Mouse (Mus musculus) gastrocnemius, adult 8-10 months (tissue): Measurements from ENCODE around the gene Coasy. TPM values are rescaled to one million over a fixed set of nuclear protein-coding genes. Genes with fewer than 3 reads are reported as not detected.

Experiments used
- DNase-seq, 2 experiments: peaks; one replicate each; pipeline ENCODE4 v3.0.0; 2022; ENCODE audit warnings: low spot score in 2 of 2
- total RNA-seq, 4 experiments: library from RNA; stranded (reverse); gene quantifications; 2 replicates each; pipeline ENCODE4 v1.2.4; 2022

Coasy gene
- 10 to 100 TPM in 1 of 4 experiments, 1 to 10 TPM in 3; 7.2 to 11.0 (median 8.5) TPM for total RNA-seq

DNA sequence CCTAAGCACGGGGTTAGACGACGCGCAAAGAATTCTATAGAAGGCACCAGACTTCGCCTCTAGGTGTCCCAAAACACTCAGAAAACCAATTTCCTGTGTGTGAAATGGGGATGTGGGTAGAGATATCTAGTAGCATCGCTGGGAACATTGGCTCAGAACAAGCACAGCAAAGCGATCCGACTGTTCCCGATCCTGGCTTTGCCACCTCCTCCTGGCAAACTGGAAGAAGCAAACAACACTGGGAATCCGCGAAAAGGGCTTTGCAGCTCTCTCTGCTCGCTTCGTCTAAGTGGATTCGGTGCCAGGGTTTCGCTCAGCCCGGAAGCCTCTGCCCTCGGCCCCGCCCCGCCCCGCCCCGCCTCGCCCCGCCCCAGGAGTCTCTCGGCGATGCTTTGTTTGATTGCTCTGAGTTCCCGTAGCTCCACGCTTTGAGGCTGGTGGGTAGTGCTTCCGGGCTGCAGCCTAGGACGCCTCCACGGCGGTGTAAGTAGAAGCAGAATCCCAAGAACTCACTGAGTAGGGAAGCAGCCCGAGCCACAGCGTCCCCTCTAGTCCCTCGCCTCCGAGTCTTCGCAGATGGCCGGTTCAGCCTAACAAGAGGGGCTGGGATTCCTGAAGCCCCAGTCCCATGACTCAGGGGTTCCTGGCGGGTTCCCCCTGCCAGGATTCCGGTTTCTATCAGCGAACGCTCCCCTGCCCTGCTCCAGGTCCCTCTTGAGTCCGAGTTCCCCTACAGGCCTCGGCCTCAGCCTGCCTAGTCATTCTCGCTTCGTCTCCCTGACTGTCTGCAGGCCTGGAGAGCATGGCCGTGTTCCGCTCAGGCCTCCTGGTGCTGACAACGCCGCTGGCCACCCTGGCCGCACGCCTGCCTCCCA is at the start of gene Coasy:
Coasy (plus strand) TSS at position 358 of the 875 bp plus-strand sequence.
- peak; percentile 59 to 72 for DNase-seq

DNA sequence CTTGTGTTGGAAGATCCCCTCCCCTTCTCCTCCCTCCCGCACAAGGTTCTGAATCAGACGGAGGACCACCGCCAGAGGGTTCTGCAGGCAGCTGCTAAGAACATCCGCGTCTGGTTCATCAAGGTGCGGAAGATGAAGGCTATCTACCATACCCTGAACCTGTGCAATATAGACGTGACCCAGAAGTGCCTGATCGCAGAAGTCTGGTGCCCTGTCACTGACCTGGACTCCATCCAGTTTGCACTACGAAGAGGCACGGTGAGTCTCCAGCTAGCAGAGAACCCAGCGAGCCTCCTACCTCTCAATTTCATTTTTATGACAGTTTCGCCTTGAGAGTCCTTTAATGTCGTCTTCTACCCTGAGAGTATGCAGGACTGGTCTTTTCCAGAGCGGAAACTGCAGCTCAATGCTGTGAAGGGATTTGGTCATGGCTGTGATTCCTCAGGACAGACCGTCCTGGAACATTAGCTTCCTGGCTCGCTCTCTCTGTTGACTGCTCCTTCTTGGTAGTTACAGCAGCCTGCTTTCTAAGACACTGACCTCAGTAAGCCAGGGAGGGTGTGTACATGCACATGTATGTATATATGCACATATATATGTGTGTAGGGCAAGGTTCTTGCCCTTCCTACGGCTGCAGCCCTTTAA is 48.4 kb upstream of the Coasy start:
- no peak for DNase-seq

DNA sequence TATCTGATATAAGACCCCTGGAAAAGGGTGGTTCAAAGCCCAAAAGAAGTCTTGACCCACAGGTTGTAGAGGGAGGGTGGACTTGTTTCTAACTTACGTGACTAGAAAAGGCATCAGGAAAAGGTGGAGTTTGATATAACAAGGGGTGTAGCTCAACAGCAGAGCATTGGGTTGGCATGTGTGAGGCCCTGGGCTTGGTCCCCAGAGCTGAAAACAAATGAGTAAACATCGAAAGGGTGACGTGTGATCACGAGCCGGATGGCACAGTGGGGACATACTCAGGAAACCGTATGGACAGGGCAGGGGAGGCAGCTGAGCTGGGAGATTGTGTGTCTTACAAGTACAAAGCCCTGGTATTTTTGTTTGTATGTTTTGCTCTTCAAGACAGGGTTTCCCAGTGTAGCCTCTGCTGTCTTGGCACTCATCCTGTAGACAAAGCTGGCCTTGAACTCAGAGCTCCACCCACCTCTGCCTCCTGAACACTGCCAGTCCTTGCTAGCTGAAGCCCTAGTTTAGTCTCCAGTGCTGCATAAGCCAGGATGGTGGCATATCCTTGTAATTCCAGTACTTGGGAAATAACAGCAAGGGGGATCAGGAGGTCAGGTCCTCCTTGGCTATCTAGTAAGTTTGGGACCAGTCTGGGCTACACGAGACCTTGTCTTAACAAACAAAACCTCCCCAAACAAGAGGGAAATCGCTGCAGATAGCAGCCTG is 47.6 kb upstream of the Coasy start:
- no peak for DNase-seq

DNA sequence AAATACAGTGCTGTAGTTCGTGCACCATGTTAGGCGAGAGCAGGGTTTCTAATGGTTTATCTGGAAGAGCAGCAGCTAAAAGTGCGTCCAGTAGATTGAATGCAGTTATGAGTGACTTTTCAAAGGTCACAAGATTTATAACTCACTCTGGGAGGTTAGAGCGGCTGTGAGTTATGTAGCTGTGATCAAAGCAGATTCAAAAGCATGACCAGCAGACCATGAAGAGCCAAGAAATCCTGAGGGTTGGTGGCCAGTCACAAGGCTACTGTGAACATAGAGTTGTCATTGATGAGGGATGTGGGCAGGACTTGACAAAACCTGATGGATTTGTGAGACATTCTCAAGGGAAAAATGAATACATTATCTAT is 47.1 kb upstream of the Coasy start:
- no peak for DNase-seq

DNA sequence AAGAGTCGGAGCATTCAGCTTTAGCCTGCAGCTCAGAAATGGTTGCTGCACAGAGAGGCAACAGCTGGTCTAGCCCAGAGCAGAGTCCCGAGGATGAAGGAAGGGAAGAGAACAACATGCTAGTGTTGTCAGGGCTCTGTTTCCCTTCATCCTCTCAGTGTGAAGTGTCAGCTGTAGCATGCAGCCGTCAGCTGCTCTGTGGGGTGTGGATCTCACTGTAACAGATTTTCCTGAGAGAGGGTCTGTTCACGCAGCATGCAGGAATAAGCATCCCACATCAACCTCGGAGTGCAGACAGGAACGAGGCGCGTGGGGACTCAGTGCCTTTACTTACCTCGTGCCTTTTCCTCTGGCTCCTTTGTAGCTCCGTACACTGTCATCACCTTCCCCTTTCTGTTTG is 44.6 kb upstream of the Coasy start:
- DNase-seq, result no peak

DNA sequence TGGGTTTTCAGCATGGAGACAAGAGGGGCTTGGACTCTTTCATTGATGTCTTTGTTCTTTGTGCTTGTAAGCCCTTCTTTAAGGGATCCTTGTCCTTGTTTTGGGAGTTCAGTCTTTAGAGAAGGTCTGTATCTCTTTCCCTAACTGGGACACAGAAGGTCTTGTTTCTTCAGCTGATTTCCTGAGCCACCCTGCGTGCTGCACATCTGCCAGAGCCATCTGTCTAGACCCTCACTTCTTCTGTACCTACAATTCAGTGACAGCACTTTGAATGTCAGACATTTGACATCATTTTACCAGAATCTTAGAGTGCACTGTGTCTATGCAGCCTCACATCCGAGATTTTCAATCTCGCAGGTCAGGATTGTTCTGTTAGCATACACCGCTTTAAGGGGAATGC is 36.5 kb upstream of the Coasy start:
- DNase-seq, result no peak

DNA sequence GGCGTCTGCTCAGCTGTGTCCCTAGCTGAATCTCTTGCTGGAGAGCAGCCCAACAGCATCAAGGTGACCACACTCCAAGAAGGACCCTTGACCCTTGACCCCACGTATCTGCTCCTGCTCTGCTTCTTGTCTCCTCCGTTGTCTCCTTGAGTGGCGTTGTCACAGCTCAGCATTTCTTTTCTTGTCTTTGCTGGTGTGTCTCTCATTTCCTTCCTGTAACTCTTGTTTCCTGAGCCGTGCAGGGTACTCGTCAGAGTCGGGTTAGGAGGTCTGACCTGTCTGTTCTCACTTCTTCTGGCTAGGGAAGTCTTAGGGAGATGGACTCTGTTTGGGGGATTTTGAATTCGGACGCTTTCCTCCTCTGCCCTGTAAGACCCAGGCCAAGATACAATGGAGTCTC is 35.9 kb upstream of the Coasy start:
- no peak for DNase-seq

DNA sequence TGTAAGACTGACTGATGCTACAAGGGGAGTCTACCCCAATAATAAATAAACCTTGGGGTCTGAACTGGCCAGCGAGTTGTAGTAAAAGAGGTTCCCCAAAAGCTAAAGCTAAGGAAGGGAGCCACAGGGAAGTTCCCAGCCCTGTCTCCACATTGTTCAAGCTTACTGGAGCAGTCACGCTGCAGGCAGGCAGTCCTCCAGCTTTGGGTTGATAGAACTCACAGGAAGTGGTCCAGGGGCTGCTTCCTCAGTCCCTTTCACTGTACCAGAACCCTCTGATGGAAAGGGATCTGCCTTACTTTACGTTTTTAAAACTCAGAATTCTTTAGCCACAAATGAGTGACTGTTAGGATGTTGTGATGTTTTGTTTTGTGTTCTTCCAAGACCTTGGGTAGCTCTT is 34.9 kb upstream of the Coasy start:
- no peak for DNase-seq

DNA sequence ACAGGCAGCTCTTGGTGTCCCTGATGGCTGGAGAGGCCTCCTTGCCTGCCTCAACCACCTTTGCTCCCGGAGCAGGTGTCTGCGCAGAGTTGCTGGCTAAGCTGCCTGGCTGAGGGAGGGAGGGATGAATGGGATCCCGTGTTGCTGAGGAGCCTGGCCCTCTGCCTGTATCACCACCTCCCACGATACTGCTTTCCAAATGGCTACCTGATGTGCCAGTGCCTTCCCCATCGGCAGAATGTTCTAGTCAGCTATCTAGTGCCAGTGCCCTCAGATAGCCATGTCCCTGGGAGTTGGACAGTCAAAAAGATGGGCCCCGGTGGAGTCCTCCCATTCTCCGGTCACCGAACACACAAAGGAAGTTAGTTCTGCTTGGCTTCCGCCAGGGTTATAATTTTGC is 32.0 kb upstream of the Coasy start:
- DNase-seq, result no peak

DNA sequence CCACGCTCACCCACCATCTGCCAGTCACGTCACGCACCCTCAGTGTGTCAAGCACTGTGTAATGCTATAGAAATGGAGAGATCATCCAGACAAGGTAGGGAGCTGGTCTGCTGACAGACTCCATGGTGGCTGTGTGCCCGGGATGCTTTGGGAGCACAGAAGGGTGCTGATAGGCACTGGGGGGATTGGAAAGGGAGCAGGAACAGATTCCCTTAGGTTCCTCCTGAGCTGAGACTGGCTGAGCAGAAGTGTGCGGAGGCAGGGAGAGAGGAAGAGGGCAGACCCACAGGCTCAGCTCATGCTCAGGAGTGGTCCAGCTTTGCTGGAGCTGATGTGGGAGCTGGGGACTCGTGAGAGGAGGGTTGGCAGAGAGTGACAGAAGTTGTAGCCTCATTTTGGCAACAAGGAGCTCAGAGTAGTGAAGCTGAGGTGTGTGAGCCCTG is 31.3 kb upstream of the Coasy start:
- no peak for DNase-seq

DNA sequence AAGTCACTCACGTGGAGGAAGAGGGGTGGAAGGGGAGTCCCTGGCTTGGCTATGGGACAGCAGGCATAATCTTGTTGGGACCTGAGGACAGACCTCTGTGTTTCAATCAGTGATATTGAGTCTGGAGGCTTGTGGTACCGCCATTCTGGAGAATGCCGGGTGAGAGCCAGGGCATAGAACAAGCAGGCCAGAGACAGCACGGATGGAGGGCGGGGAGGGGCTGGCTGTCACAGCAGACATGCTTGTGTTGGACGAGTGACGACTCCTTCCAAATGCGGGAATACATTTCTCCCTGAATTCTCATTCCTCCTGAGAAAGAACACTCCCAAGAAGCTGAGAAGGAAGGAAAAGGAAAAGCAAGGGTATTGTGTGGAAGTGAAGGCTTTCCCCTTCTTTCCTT is 30.7 kb upstream of the Coasy start:
- no peak for DNase-seq

DNA sequence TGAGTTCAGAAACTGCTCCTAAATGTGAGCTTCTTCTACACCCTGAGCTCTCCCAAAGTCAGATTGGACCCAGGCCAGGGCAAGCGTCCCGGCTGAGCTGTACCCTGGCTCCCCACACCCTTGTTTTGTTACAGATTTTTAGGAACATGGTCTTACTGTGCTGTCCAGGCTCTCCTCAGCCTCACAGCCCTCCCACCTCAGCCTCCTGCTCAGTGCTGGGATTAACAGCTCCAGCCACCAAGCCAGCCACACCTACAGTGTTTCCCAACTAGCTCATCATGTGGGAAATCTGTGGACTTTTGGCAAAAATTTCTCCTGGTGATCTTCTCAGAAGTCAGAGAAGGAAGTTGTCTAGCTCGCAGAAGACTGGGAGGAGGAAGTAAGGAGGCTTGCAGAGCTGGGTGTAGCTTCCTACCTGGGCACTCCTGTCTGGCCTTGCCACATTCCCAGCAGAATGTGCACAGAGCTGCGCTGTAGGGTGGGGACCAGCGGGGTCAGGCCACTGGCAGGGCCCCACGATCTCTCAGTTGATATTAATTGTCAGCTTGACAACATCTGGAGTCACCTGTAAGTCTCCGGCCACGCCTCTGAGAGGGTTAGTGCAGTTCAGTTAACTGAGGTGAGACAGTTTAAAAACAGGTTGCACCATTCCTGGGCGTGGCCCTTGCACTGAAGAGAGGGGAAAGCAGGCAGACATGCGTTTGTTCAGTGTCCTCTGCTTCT is 29.5 kb upstream of the Coasy start:
- DNase-seq, result peak; percentile 71 to 74

DNA sequence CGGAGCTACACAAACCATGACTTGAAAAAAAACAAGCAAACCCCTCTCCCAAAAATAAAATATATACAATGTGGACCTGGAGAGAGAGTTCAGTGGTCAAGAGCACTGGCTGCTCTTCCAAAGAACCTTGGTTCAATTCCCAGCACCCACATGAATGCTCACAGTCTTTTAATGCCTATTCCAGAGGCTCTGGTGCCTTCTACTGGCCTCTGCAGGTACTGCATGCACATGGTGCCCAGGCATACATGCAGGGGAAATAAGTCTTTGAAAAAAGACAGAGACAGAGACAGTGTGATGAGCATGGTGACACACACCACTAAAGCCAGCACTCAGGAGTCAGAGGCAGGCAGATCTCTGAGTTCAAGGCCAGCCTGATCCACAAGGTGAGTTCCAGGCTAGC is 28.4 kb upstream of the Coasy start:
- DNase-seq, result no peak

DNA sequence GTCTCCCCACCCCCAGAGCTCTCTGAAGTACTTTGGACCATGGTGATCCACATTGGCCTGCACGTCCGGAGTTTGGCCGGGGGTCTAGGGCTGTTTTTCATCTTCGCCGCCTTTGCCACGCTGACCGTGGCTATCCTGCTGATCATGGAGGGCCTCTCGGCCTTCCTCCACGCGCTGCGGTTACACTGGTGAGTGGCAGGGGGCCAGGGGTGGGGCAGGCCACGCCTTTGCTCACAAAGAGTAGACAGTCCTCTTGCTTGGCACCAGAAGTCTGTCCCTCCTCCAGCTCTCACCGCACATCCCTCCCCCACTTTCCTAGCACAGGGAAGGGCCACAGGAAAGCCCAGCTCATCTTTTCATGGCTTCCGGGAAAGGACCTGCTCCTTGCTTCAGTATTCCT is 26.9 kb upstream of the Coasy start:
- DNase-seq, result no peak

DNA sequence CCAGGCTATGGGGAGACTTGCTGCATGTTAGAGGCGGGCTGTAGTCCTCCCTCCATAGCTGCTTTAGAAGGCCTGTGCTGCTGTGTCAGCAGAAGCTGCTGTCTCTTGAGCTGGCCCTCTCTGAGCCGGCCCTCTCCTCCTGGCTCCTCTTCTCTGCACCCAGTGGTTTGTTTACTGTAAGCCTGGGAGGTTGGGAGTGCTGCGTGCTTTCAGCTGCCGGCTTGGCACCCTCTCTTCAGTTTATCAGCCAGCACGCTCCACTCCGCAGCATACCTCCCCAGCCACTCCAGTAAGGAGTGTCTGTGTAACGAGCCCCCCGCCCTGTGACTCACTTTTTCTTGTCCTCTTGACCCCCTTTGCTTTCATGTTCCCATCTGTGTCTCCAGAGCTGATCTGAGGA is 25.5 kb upstream of the Coasy start:
- DNase-seq, result peak in 1 of 2 experiments; percentile 60

DNA sequence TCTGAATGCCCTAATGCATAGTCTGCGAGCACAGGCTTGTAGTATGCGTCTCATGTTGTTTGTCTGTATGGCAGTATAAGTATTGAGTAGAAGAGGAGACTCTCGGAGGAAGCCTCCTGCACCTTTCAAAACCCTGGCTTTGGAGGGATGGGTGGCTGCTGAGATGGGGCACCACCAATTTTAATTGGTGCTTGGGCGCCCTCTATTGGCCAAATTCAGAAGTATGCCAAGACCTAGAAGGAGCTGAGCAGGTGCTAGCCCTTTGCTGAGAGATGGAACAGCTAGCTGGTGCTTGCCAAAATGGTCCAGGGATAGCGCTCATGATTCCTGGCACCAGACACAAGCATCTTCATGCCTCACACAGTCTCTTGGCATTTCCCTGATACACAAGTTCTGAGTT is 24.5 kb upstream of the Coasy start:
- peak; percentile 78 to 83 for DNase-seq

DNA sequence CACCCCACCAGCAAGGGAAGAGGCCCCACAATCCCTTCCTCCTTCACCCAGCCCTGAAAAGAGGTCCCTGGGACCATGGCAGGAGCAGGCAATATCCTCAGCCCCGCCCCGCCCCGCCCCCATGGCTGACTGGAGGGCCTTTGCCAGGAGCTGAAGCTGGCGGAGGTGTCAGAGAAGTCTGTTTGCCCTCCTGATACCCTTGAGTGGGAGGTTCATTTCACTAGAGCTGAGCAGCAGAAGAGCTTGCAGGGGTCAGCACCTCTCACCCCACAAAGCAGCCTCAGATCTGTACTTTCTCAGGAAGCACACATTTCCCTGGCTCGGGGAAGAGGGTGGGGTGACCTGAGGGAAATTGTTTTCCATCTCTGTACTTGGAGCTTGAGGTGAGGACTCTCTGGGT is 23.6 kb upstream of the Coasy start:
- no peak for DNase-seq

DNA sequence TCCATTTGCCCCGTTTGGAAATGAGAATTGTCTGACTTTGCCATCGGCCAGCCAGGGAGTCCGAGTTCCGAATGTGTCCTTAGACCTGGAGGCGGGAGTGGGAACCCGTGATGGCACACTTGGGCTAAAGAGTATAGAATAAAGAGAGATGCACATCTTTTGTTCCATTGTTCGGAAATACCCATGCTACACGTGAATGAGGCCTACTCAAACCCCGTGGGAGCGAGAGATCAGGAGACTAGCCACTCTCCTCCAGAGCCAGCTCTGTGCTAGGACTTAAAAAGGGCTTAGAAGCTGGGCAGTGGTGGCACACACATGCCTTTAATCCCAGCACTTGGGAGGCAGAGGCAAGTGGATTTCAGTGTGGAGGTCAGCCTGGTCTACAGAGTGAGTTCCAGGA is 22.9 kb upstream of the Coasy start:
- no peak for DNase-seq

DNA sequence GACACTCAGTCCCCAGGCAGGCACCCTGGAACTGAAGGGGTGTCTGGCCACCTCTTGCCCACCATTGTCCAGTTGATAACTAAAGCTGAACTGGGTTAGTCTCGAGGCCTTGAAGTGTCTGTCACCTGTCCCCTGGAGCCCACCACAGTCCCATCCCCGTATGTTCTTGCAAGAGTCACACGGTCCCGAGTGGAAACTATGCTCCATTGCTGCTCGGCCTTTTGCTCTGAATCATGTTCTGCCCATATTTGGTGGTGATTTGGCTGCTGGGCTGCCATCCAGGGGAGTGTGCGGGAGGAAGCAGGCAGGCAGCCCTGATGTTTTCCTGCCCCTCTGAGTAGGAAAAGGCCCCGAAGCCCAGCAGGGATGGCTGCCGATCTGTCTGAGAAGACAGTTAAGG is 22.2 kb upstream of the Coasy start:
- peak in 1 of 2 experiments; percentile 56 for DNase-seq

DNA sequence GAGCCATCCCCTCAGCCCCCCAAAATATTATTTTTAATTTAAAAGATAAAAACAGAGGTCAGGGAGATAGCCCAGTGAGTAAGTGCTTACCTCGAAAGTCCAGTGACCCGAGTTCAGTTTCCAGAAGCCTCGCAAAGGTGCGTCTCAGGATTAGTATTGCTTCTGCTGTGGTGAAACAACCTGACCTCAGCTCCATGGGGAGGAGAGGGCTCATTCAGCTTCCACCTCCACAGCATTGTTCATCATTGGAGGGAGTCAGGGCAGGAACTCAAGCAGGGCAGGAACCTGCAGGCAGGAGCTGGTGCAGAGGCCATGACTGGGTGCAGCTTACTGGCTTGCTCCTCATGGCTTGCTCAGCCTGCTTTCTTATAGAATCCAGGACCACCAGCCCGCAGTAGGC is 21.3 kb upstream of the Coasy start:
- no peak for DNase-seq

DNA sequence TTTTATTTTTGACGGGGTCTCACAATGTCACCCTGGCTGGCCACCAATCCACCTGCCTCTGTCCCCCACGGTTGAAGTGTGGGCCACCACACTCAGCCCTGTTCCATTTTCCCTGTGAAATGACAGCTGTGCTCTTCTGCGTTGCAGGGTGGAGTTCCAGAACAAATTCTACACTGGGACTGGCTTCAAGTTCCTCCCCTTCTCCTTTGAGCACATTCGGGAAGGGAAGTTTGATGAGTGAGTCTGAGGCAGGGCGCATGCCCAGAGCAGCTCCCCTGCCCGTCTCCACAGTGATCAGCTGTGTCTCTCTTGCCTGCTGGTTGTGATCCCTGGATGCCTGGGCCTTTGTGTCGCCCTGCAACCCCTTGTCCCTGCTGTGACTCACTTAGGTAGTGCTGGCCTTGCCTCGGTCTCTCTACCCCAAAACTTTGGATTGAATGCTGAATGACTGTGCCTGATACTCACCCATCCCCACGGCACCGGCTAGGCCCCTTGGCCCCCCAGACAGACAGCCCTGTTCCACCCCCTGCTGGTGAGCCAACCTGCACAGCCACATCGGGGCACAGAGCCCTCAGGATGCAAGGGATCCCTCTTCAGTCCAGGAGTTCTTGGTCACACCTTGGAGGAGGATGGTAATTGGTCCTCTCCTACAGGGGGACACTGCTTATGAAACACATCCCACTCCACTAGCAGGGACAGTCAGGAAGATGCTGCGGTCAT is 20.0 kb upstream of the Coasy start:
- peak in 1 of 2 experiments; percentile 57 for DNase-seq
